Mouse (Mus musculus): ENCODE measurements around the gene Cacna2d1. TPM values are rescaled to one million over a fixed set of nuclear protein-coding genes. Genes with fewer than 3 reads are reported as not detected.

Cacna2d1 gene
- total RNA-seq, 2 experiments from 2014 or later: 196 to 198 TPM

- Histone ChIP-seq H3K4me3 (no peak overlapping the region), H3K27ac (no peak overlapping the region)
- no peak for DNase-seq (ENCODE audit: extremely low spot score in 1 of 2, low spot score in 2 of 2)
- no peak for TF ChIP-seq CTCF (IDR thresholded peaks at IDR 0.05)
- intact Hi-C loops (cut with DNase I): no loop called here
Observed at GRCm38 (mm10) chr5:16082253-16082652, 147.8 kb downstream of the Cacna2d1 start.

GRCm38 (mm10) chr5:16086979-16087902 lies 152.8 kb downstream of the Cacna2d1 start:
- H3K27ac ChIP-seq: no peak overlapping the region
- intact Hi-C loops (cut with DNase I): no loop called here
- H3K4me3 ChIP-seq: no peak overlapping the region
- DNase-seq (ENCODE audit: extremely low spot score in 1 of 2, low spot score in 2 of 2): no peak
- TF ChIP-seq CTCF (IDR thresholded peaks at IDR 0.05): no peak

- TF ChIP-seq CTCF (IDR thresholded peaks at IDR 0.05): no peak
- no peak overlapping the region for H3K27ac ChIP-seq
- H3K4me3 ChIP-seq: no peak overlapping the region
- intact Hi-C loops (cut with DNase I): no loop called here
- DNase-seq (ENCODE audit: extremely low spot score in 1 of 2, low spot score in 2 of 2): no peak
Observed at GRCm38 (mm10) chr5:16087995-16088394, 153.5 kb downstream of the Cacna2d1 start.

- no peak overlapping the region for H3K4me3 ChIP-seq
- DNase-seq (ENCODE audit: extremely low spot score in 1 of 2, low spot score in 2 of 2): no peak
- intact Hi-C loops (cut with DNase I): no loop called here
- no peak for TF ChIP-seq CTCF (IDR thresholded peaks at IDR 0.05)
- H3K27ac ChIP-seq: no peak overlapping the region
Observed at GRCm38 (mm10) chr5:16092540-16092939, 158.0 kb downstream of the Cacna2d1 start.

- intact Hi-C loops (cut with DNase I): no loop called here
- Histone ChIP-seq H3K27ac (no peak overlapping the region), H3K4me3 (no peak overlapping the region)
- no peak for DNase-seq (ENCODE audit: extremely low spot score in 1 of 2, low spot score in 2 of 2)
- TF ChIP-seq CTCF (IDR thresholded peaks at IDR 0.05): no peak
Observed at GRCm38 (mm10) chr5:16093071-16093693, 158.7 kb downstream of the Cacna2d1 start.

- no peak overlapping the region for H3K4me3 ChIP-seq
- H3K27ac ChIP-seq: no peak overlapping the region
- intact Hi-C loops (cut with DNase I): no loop called here
- no peak for TF ChIP-seq CTCF (IDR thresholded peaks at IDR 0.05)
- DNase-seq (ENCODE audit: extremely low spot score in 1 of 2, low spot score in 2 of 2): no peak
Observed at GRCm38 (mm10) chr5:16095345-16095744, 160.9 kb downstream of the Cacna2d1 start.

GRCm38 (mm10) chr5:16098766-16099165 lies 164.3 kb downstream of the Cacna2d1 start:
- Histone ChIP-seq H3K27ac (no peak overlapping the region), H3K4me3 (no peak overlapping the region)
- intact Hi-C loops (cut with DNase I): no loop called here
- no peak for TF ChIP-seq CTCF (IDR thresholded peaks at IDR 0.05)
- no peak for DNase-seq (ENCODE audit: extremely low spot score in 1 of 2, low spot score in 2 of 2)

GRCm38 (mm10) chr5:16101820-16102219 lies 167.3 kb downstream of the Cacna2d1 start:
- Histone ChIP-seq H3K4me3 (no peak overlapping the region), H3K27ac (no peak overlapping the region)
- intact Hi-C loops (cut with DNase I): no loop called here
- no peak for TF ChIP-seq CTCF (IDR thresholded peaks at IDR 0.05)
- no peak for DNase-seq (ENCODE audit: extremely low spot score in 1 of 2, low spot score in 2 of 2)

GRCm38 (mm10) chr5:16105701-16106100 lies 171.2 kb downstream of the Cacna2d1 start:
- no peak for TF ChIP-seq CTCF (IDR thresholded peaks at IDR 0.05)
- H3K4me3 ChIP-seq: no peak overlapping the region
- DNase-seq (ENCODE audit: extremely low spot score in 1 of 2, low spot score in 2 of 2): no peak
- no peak overlapping the region for H3K27ac ChIP-seq
- intact Hi-C loops (cut with DNase I): no loop called here

- TF ChIP-seq CTCF (IDR thresholded peaks at IDR 0.05): no peak
- Histone ChIP-seq H3K4me3 (no peak overlapping the region), H3K27ac (no peak overlapping the region)
- intact Hi-C loops (cut with DNase I): loop anchor here (10.0 kb wide), 3 partner anchors 176 to 276 kb away; partner anchors contain the start of gene Cacna2d1
- no peak for DNase-seq (ENCODE audit: extremely low spot score in 1 of 2, low spot score in 2 of 2)
Observed at GRCm38 (mm10) chr5:16110643-16111042, 176.2 kb downstream of the Cacna2d1 start.

- TF ChIP-seq CTCF (IDR thresholded peaks at IDR 0.05): no peak
- Histone ChIP-seq H3K4me3 (no peak overlapping the region), H3K27ac (peak overlapping the region; percentile 47; the same call in 1 of the 2 replicates)
- intact Hi-C loops (cut with DNase I): loop anchor here (10.0 kb wide), 3 partner anchors 179 to 279 kb away; partner anchors contain the start of gene Cacna2d1
- no peak for DNase-seq (ENCODE audit: extremely low spot score in 1 of 2, low spot score in 2 of 2)
Observed at GRCm38 (mm10) chr5:16113879-16114278, 179.4 kb downstream of the Cacna2d1 start.

GRCm38 (mm10) chr5:16121334-16121733 lies 186.8 kb downstream of the Cacna2d1 start:
- intact Hi-C loops (cut with DNase I): no loop called here
- Histone ChIP-seq H3K4me3 (no peak overlapping the region), H3K27ac (no peak overlapping the region)
- TF ChIP-seq CTCF (IDR thresholded peaks at IDR 0.05): no peak
- no peak for DNase-seq (ENCODE audit: extremely low spot score in 1 of 2, low spot score in 2 of 2)

Measured in left cerebral cortex, adult 2 months (tissue).